Mouse (Mus musculus) right cerebral cortex, postnatal 4 days (tissue): ENCODE results near the gene Astn2.

Experiments used
- DNase-seq: peaks from one replicate; pipeline ENCODE4 v3.0.0-alpha.2; 2022

Gene Astn2

GRCm38 (mm10) chr4:65959188-65959759 lies 445.1 kb downstream of the Astn2 start:
- no peak for DNase-seq

- no peak for DNase-seq
Observed at GRCm38 (mm10) chr4:65958369-65959187, 445.8 kb downstream of the Astn2 start.

GRCm38 (mm10) chr4:65951918-65952317 lies 452.5 kb downstream of the Astn2 start:
- DNase-seq = no peak

GRCm38 (mm10) chr4:65947141-65947649 lies 457.2 kb downstream of the Astn2 start:
- no peak for DNase-seq

GRCm38 (mm10) chr4:65946021-65946420 lies 458.4 kb downstream of the Astn2 start:
- no peak for DNase-seq

GRCm38 (mm10) chr4:65930901-65931300 lies 473.5 kb downstream of the Astn2 start:
- DNase-seq = no peak

GRCm38 (mm10) chr4:65920294-65920693 lies 484.1 kb downstream of the Astn2 start:
- DNase-seq = no peak

GRCm38 (mm10) chr4:65916027-65917008 lies 488.1 kb downstream of the Astn2 start:
- no peak for DNase-seq

- DNase-seq = no peak
Observed at GRCm38 (mm10) chr4:65912247-65912942, 492.0 kb downstream of the Astn2 start.

- no peak for DNase-seq
Observed at GRCm38 (mm10) chr4:65907660-65908059, 496.8 kb downstream of the Astn2 start.

GRCm38 (mm10) chr4:65904963-65905362 lies 499.4 kb downstream of the Astn2 start:
- no peak for DNase-seq

GRCm38 (mm10) chr4:65896092-65897027 lies 508.1 kb downstream of the Astn2 start:
- no peak for DNase-seq

GRCm38 (mm10) chr4:65888332-65888993 lies 515.9 kb downstream of the Astn2 start:
- no peak for DNase-seq

- no peak for DNase-seq
Observed at GRCm38 (mm10) chr4:65886862-65887261, 517.5 kb downstream of the Astn2 start.

GRCm38 (mm10) chr4:65885921-65886320 lies 518.5 kb downstream of the Astn2 start:
- no peak for DNase-seq

- DNase-seq = no peak
Observed at GRCm38 (mm10) chr4:65874236-65874781, 530.1 kb downstream of the Astn2 start.

GRCm38 (mm10) chr4:65864551-65864950 lies 539.9 kb downstream of the Astn2 start:
- DNase-seq = no peak

GRCm38 (mm10) chr4:65843191-65843590 lies 561.2 kb downstream of the Astn2 start:
- DNase-seq = no peak

GRCm38 (mm10) chr4:65839550-65840000 lies 564.8 kb downstream of the Astn2 start:
- DNase-seq = peak; percentile 25

- no peak for DNase-seq
Observed at GRCm38 (mm10) chr4:65838781-65839180, 565.6 kb downstream of the Astn2 start.
